Mouse (Mus musculus) small intestine, adult 2 months (tissue): ENCODE measurements around the gene Maml2.

Experiments
- CTCF ChIP-seq: fragments of 200-500 bp; IDR thresholded peaks from 2 replicates; pipeline ENCODE4 v1.5.1; 2012; ENCODE audit warnings: low read depth, mild to moderate bottlenecking, control low read depth, inconsistent platforms, low read length, moderate library complexity, mixed read lengths; ENCODE audit not compliant: insufficient replicate concordance, insufficient read length; ENCODE audit errors: extremely low read depth
- POLR2A ChIP-seq: fragments of 200-500 bp; IDR thresholded peaks from 2 replicates; pipeline ENCODE4 v1.6.1; 2012; ENCODE audit warnings: low read depth, mild to moderate bottlenecking, control low read depth, inconsistent platforms, low read length, moderate library complexity

DNA sequence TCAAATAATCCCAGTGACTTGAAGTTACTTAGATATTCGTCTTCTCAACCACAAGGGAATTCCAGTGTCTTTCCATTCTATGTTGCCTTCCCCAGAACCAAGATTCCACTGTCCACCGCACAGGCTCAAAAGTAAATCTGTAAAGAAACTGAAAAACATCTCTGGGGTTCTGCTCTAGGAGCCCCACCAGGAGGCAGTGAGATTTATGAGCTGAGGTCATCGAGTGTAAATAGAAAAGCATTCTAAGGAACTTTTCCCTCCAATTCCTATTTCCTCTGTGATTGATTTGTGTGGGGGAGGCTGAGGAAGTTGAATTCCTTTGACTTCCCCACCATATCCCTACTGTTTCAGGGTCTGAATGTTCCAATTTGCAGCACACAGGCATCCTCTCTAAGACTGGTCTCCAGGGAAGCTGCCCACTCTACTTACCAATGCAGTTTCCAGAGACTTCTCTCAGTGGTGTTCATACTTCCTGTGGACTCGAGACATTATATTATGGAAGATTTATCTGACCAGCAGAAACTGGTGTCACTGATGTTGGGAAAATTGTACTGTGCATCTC, 261.1 kb downstream of the Maml2 start:
- TF ChIP-seq POLR2A (no peak), CTCF (no peak)
